Mouse (Mus musculus) hindbrain, embryonic 16.5 days (tissue): ENCODE data around the gene Cdh6. TPM values are rescaled to one million over a fixed set of nuclear protein-coding genes. Genes with fewer than 3 reads are reported as not detected.

Source experiments
- ATAC-seq: fragments of 200-750 bp; cut with Nextera tagmentation; 2 replicates; pipeline ENCODE4 v1.8.0; 2017; ENCODE audit warnings: moderate TSS enrichment, moderate library complexity
- H3K27ac ChIP-seq: fragments of 300-500 bp; sonication (generic); 2 replicates; pipeline ENCODE4 v1.5.1; 2014; ENCODE audit warnings: low read depth, mild to moderate bottlenecking, control low read depth, low read length, moderate library complexity
- H3K27me3 ChIP-seq: fragments of 300-500 bp; sonication (generic); replicated peaks from 2 replicates; pipeline ENCODE4 v1.6.1; 2014; ENCODE audit warnings: low read length; ENCODE audit not compliant: control insufficient read depth, insufficient read depth
- H3K36me3 ChIP-seq: fragments of 300-500 bp; sonication (generic); 2 replicates; pipeline ENCODE4 v1.6.1; 2014; ENCODE audit warnings: mild to moderate bottlenecking, low read length, moderate library complexity, mixed read lengths; ENCODE audit not compliant: control insufficient read depth, insufficient read depth
- H3K4me1 ChIP-seq: fragments of 300-500 bp; sonication (generic); 2 replicates; pipeline ENCODE4 v1.6.1; 2014; ENCODE audit warnings: low read depth, low read length; ENCODE audit not compliant: control insufficient read depth, insufficient read depth
- H3K4me2 ChIP-seq: fragments of 300-500 bp; sonication (generic); 2 replicates; pipeline ENCODE4 v1.6.1; 2014; ENCODE audit warnings: mild to moderate bottlenecking, low read length, control low read depth, moderate library complexity
- H3K4me3 ChIP-seq: fragments of 300-500 bp; sonication (generic); 2 replicates; pipeline ENCODE4 v1.5.1; 2014; ENCODE audit warnings: mild to moderate bottlenecking, low read length, control low read depth, moderate library complexity
- H3K9ac ChIP-seq: fragments of 300-500 bp; sonication (generic); 2 replicates; pipeline ENCODE4 v1.6.1; 2014; ENCODE audit warnings: low read depth, mild to moderate bottlenecking, control low read depth, low read length, moderate library complexity
- H3K9me3 ChIP-seq: fragments of 300-500 bp; sonication (generic); 2 replicates; pipeline ENCODE4 v1.6.1; 2014; ENCODE audit warnings: mild to moderate bottlenecking, low read length, moderate library complexity; ENCODE audit not compliant: control insufficient read depth
- WGBS: fragments of 180-500 bp; shearing (Covaris S2); extraction: QIAGEN DNeasy Blood & Tissue Kit; methylation state at CpG from one replicate; pipeline ENCODE4 v1.1.7; 2014; 5-methylcytosine and 5-hydroxymethylcytosine counted together
- polyA plus RNA-seq: library from polyadenylated mRNA; unstranded; fragments of >200 nt; fragmentation: Nextera tagmentation; extraction: Ambion mirVana; gene quantifications from 2 replicates; pipeline ENCODE4 v1.2.1, GENCODE M21; 2015

Gene Cdh6
- polyA plus RNA-seq, 1 experiment from 2014 or later: 18.5 TPM

GRCm38 (mm10) chr15:13084746-13085145, 88.7 kb downstream of the Cdh6 start:
- WGBS: 81% methylated on average over 9 of the region's 9 CpGs
- Histone ChIP-seq H3K4me3 (no peak overlapping the region), H3K4me1 (no peaks in the 10 kb centered on the region), H3K9ac (no peak overlapping the region), H3K27ac (no peak overlapping the region), H3K4me2 (no peak overlapping the region), H3K9me3 (no peaks in the 10 kb centered on the region), H3K27me3 (no peaks in the 10 kb centered on the region), H3K36me3 (no peaks in the 10 kb centered on the region)
- no peak for ATAC-seq

- H3K27ac ChIP-seq: no peak overlapping the region
- no peak overlapping the region for H3K4me3 ChIP-seq
- no peaks in the 10 kb centered on the region for H3K4me1 ChIP-seq
- H3K4me2 ChIP-seq: no peak overlapping the region
- H3K27me3 ChIP-seq: no peaks in the 10 kb centered on the region
- no peaks in the 10 kb centered on the region for H3K36me3 ChIP-seq
- ATAC-seq: peak; percentile 54
- H3K9ac ChIP-seq: no peak overlapping the region
- WGBS: 68% methylated on average over 8 of the region's 8 CpGs
- H3K9me3 ChIP-seq: no peaks in the 10 kb centered on the region
Observed at GRCm38 (mm10) chr15:13076908-13077669, 96.4 kb downstream of the Cdh6 start.

GRCm38 (mm10) chr15:13074047-13074446, 99.4 kb downstream of the Cdh6 start:
- no peaks in the 10 kb centered on the region for H3K36me3 ChIP-seq
- no peak for ATAC-seq
- H3K4me2 ChIP-seq: no peak overlapping the region
- H3K27ac ChIP-seq: no peak overlapping the region
- H3K27me3 ChIP-seq: no peaks in the 10 kb centered on the region
- no peak overlapping the region for H3K9ac ChIP-seq
- no peaks in the 10 kb centered on the region for H3K9me3 ChIP-seq
- H3K4me1 ChIP-seq: no peaks in the 10 kb centered on the region
- 73% methylated on average over 4 of the region's 4 CpGs for whole genome bisulfite sequencing
- no peak overlapping the region for H3K4me3 ChIP-seq

DNA sequence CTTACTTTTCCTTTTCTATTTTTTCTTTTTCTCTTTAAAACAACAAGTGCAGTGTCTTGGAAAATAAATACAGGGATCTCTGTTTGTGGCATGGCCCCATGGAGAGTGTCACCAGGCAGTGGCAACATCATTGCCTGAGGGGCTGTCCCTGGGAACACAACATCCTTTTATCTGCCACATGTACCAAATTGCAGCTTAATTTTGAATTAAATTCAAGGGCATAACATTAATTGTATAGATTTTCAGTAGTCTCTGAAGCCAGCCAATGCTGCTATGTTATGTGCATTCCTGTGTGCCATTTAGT, 105.3 kb downstream of the Cdh6 start:
- Histone ChIP-seq H3K4me2 (peak overlapping the region; percentile 53), H3K4me3 (no peak overlapping the region), H3K27ac (no peak overlapping the region), H3K9ac (no peak overlapping the region), H3K9me3 (no peaks in the 10 kb centered on the region), H3K27me3 (no peaks in the 10 kb centered on the region), H3K36me3 (no peaks in the 10 kb centered on the region), H3K4me1 (peaks cover 6% of the 10 kb centered on the region)
- ATAC-seq: no peak

- H3K27ac ChIP-seq: no peak overlapping the region
- WGBS: 43% methylated on average over 20 of the region's 20 CpGs
Observed at GRCm38 (mm10) chr15:13067429-13068212, 105.9 kb downstream of the Cdh6 start.

DNA sequence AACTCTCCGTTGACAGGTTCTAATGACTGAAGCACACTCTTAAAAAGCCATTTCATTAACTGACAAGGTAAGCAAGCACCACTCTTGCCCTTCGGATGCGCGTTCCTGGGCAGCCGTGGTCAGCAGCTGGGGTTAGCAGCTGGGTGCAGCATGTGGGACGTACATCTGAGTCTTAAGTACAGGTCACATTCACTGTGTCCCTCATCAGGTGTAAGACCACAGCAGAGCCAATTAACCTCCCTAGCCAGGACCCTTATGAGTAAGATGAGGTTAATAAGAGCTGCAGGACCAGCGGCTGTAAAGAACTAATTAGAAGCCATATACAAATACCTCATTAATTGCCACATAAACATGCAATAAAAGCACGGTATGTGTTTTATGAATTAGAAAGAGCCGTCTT, 106.7 kb downstream of the Cdh6 start:
- H3K4me2 ChIP-seq: no peak overlapping the region; the same call in 1 of the 2 replicates
- WGBS: 60% methylated on average over 9 of the region's 9 CpGs
- ATAC-seq: no peak

More at GRCm38 (mm10) chr15:13067429-13068212, 105.9 kb downstream of the Cdh6 start:
- peak; percentile 51; the same call in 1 of the 2 replicates for ATAC-seq
- Histone ChIP-seq H3K36me3 (no peaks in the 10 kb centered on the region), H3K4me2 (peak overlapping the region; percentile 53), H3K9me3 (no peaks in the 10 kb centered on the region), H3K4me1 (peaks cover 6% of the 10 kb centered on the region), H3K27me3 (no peaks in the 10 kb centered on the region), H3K9ac (peak overlapping the region; percentile 54), H3K4me3 (peak overlapping the region; percentile 29)

GRCm38 (mm10) chr15:13063633-13064032, 109.8 kb downstream of the Cdh6 start:
- Histone ChIP-seq H3K4me2 (no peak overlapping the region), H3K27me3 (no peaks in the 10 kb centered on the region), H3K4me1 (peaks cover 6% of the 10 kb centered on the region), H3K4me3 (no peak overlapping the region), H3K9ac (no peak overlapping the region), H3K9me3 (no peaks in the 10 kb centered on the region), H3K36me3 (no peaks in the 10 kb centered on the region), H3K27ac (no peak overlapping the region)
- no peak for ATAC-seq
- 98% methylated on average over 13 of the region's 13 CpGs for WGBS

More for the DNA sequence above, 106.7 kb downstream of the Cdh6 start:
- H3K27me3 ChIP-seq: no peaks in the 10 kb centered on the region
- no peak overlapping the region for H3K4me3 ChIP-seq
- no peaks in the 10 kb centered on the region for H3K9me3 ChIP-seq
- H3K4me1 ChIP-seq: peaks cover 6% of the 10 kb centered on the region
- H3K27ac ChIP-seq: no peak overlapping the region
- H3K36me3 ChIP-seq: no peaks in the 10 kb centered on the region
- H3K9ac ChIP-seq: no peak overlapping the region

GRCm38 (mm10) chr15:13057728-13058127, 115.7 kb downstream of the Cdh6 start:
- Histone ChIP-seq H3K27ac (no peak overlapping the region), H3K36me3 (no peaks in the 10 kb centered on the region), H3K27me3 (no peaks in the 10 kb centered on the region), H3K4me1 (no peaks in the 10 kb centered on the region), H3K9ac (no peak overlapping the region), H3K4me3 (no peak overlapping the region), H3K9me3 (no peaks in the 10 kb centered on the region), H3K4me2 (no peak overlapping the region)
- WGBS: 63% methylated on average over 5 of the region's 5 CpGs
- ATAC-seq: peak; percentile 58

DNA sequence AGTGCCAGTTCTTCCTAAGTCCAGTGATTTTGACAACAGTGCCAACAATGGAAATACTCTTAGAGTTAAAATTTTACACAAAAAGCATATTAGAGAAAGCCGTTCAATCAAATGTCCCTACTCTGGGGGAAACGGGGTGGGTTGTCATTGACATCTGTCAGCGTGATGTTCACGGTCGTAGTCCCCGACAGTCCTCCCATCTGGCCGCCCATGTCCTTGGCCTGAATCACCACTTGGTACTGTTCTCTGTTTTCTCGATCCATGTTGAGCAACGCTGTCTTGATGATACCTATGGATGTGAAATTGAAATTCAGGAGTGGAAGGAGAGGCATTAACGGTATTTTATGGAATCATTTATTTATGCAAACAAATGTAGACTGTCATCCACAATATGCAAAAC, 116.2 kb downstream of the Cdh6 start:
- Histone ChIP-seq H3K4me3 (no peak overlapping the region), H3K4me1 (no peaks in the 10 kb centered on the region), H3K27ac (no peak overlapping the region), H3K4me2 (no peak overlapping the region), H3K36me3 (no peaks in the 10 kb centered on the region), H3K9ac (no peak overlapping the region), H3K9me3 (no peaks in the 10 kb centered on the region), H3K27me3 (no peaks in the 10 kb centered on the region)
- 72% methylated on average over 10 of the region's 10 CpGs for WGBS
- 0 out of 2 replicates have a peak, but pooled peaks have one; percentile 40 for ATAC-seq
